Mouse (Mus musculus) lung, adult 2 months (tissue): ENCODE measurements at regions not wholly inside any gene's neighbourhood (a gene's known extent, or its start where the extent isn't known, plus 50 kb on each side); places are given as distances from the start of the nearest gene placed in this dataset.

Source experiments
- CTCF ChIP-seq: fragments of 200-500 bp; IDR thresholded peaks from 2 replicates; pipeline ENCODE4 v1.5.1; 2011; ENCODE audit warnings: mild to moderate bottlenecking, low read length, control low read depth; ENCODE audit not compliant: insufficient read depth
- POLR2A ChIP-seq: fragments of 200-500 bp; IDR thresholded peaks from 2 replicates; pipeline ENCODE4 v1.6.1; 2011; ENCODE audit warnings: low read depth, mild to moderate bottlenecking, control low read depth, low read length, borderline replicate concordance; ENCODE audit errors: extremely low read depth

DNA sequence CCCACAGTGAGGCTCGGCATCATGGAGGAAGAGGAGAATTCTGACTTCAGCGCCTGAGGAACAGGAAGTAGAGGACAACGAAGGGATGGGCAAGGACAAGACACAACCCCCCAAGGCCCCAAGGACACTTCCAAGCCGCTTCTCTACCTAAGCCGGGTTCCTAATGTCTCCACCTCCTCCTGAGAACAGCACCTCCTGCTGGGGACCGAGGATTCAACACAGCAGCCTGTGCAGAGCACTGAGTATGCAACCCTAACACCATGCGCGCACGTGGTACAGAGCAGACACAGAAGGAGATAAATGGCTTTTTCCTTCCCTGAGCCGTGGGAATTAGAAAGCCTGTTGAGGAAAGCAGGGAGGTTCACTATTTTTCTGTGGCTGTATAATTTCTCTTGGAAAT is 64.2 kb upstream of the Xcl1 start:
- 0 out of 2 replicates have a peak, but pooled peaks have one; percentile 20 for TF ChIP-seq CTCF
- TF ChIP-seq POLR2A = no peak
